Mouse (Mus musculus) layer of hippocampus, adult 8-10 months (tissue): ENCODE measurements around the gene Trpv4. TPM values are rescaled to one million over a fixed set of nuclear protein-coding genes. Genes with fewer than 3 reads are reported as not detected.

ENCODE experiments used
- DNase-seq, 2 experiments: peaks; one replicate each; pipeline ENCODE4 v3.0.0; 2022; ENCODE audit warnings: low spot score in 2 of 2
- total RNA-seq, 4 experiments: library from RNA; stranded (reverse); gene quantifications; 2 replicates each; pipeline ENCODE4 v1.2.4; 2022

Gene Trpv4
- total RNA-seq, 4 experiments from 2014 or later, result 1.6 to 2.5 (median 1.9) TPM

DNA sequence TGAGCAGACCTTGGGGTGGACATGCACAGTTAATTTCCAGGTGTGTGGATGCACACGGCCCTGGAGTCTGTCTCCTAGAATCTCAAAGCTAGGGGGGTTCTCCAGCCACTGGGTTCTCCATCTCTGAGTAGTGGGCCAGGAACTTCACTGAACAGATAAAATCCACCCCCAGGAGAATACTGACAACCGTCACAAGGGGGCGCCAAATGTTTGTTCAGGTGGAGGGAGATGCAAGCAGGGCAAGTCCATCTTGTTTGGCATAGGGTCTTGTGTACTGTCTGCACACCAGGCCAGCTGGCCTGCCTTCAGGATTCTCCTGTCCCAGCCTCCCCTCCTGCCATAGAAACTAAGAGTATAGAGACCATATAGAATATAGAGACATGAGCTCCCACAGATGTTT lies 32.6 kb downstream of the Trpv4 start:
- peak in 1 of 2 experiments; percentile 45 for DNase-seq

DNA sequence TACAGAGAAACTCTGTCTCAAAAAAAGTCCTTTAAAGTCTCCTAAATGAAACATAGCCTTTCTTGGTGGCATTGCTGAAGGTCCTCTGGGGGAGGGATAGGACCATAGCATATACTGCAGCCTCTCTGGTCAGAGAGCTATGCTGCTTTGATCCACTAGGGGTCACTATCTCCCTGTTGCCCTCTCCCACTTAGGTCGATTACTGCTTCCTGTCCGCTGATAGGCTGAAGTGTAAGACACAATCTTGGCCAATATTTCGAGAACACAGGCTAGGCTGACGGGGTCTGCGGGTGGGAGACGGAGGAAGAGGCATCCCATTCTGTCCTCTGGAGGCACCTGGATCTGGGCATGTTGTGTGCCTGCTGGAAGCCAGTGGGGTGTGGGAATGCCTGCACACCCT lies 37.9 kb downstream of the Trpv4 start:
- no peak for DNase-seq

GRCm38 (mm10) chr5:114618851-114619250 lies 39.4 kb downstream of the Trpv4 start:
- peak in 1 of 2 experiments; percentile 72 for DNase-seq

DNA sequence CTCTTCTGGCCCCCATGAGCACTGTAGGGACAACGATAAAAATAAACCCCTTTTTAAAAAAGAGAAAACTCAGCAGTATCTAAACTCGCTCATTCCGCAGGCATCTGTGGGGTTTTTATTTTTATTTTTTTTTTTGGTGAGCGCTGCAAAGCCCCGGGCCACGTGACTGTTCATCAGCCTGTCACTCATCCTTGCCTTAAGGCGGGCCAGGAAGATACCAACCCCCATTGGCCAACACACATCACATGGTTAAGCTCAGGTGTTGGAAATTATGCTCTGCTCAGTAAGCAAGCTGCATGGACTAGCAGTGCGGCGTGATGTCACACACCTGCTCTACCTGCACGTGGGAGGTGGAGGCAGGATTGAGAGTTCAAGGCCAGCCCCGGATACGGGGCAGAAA lies 40.4 kb downstream of the Trpv4 start:
- DNase-seq, result no peak

- DNase-seq, result no peak
Measured at GRCm38 (mm10) chr5:114616336-114617061, 41.7 kb downstream of the Trpv4 start.

GRCm38 (mm10) chr5:114614863-114615262 lies 43.4 kb downstream of the Trpv4 start:
- no peak for DNase-seq

DNA sequence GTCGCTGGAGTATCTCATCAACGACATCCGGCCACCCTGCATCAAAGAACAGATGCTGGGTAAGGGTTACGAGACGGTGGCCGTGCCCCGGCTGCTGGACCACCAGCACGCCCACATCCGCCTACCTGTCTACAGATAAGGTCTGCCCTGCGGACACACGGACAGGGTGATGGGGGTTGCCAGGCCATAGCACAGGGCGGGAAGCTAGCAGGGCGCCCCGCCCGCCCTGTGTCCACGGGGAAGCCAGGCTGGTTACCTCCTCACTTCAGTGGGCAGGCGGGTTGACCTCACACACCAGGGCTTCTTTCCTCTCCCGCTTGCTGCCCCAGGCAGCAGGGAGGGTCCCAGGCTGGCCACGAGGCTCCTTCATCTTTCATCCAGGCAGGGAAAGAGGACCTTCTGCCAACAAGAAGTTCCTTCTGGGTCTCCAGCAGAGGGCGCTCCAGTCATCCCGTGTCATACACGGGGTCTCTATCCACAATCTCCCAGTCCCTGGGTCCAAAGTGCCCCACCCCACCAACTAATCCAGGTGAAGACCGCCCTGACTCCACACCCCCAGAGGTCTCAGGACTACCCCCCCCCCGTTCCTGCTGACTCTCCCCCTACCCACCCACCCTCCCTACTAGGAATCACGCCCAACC lies 46.1 kb downstream of the Trpv4 start:
- DNase-seq, result no peak

- DNase-seq, result no peak
Measured at GRCm38 (mm10) chr5:114611256-114611655, 47.0 kb downstream of the Trpv4 start.

- DNase-seq, result peak; percentile 33 to 65
Measured at GRCm38 (mm10) chr5:114608516-114608915, 49.7 kb downstream of the Trpv4 start.

GRCm38 (mm10) chr5:114607651-114608050 lies 50.6 kb downstream of the Trpv4 start:
- peak; percentile 50 to 80 for DNase-seq

DNA sequence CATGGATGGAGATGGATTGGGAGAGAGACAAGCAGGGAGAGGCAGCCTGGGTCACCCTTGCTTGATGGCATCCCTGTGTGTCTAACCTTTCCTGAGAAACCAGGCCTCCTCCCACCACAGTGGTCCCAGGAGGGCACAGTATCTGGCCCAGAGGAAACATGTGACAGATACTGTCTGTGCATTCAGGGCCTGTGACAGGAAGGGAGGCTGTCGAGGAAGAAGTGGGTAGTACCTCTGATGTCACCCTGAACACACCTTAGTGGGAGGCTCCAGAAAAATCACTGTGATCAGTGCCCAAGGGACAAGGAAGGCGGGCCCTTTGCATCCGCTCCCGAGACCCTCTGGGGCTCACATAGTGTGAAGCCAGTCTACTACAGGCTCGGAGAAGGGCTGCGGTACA lies 52.2 kb downstream of the Trpv4 start:
- DNase-seq, result no peak

DNA sequence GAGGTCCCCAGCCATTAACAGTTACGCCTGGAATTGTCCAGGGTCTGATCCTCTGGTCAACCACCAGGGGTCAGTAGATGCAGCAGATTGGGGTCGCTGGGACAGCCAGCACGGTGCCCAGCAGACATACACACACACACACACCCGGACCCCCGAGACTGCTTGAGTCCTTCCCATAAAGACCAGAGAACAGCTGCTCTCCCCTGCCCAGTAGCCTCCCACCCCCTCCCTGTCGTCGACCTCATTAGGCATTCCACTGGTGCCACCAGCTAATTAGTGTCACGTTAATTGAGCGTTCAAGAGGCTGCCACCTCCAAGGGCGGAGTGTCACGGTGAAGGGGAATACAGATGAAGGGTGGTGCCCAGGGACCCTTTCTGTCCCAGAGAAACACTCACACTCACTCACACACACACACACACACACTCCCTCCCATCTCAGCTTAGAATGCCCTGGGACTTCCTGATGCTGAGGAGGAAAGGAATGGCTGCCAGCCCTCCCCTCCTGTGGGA lies 53.4 kb downstream of the Trpv4 start:
- no peak for DNase-seq

- no peak for DNase-seq
Measured at GRCm38 (mm10) chr5:114603975-114604374, 54.2 kb downstream of the Trpv4 start.

DNA sequence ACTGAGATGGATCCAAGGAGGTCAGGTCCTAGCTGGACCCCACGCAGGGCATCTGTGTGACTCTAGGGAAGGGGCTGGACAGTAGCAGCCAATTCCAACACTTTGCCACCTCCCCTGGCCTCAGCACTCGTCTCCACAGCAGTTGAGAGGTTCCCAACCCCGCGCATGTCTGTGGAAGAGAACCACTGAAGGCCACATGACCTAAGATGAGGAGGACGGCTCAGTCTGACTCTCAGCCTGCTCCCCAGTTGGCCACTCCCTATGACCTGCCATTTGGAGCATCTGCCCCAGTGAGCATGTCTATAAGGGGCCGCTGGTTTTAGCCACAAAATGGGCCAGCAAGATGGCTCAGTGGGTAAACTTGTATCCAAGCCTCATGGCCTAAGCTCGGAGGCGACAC lies 56.2 kb downstream of the Trpv4 start:
- no peak for DNase-seq

DNA sequence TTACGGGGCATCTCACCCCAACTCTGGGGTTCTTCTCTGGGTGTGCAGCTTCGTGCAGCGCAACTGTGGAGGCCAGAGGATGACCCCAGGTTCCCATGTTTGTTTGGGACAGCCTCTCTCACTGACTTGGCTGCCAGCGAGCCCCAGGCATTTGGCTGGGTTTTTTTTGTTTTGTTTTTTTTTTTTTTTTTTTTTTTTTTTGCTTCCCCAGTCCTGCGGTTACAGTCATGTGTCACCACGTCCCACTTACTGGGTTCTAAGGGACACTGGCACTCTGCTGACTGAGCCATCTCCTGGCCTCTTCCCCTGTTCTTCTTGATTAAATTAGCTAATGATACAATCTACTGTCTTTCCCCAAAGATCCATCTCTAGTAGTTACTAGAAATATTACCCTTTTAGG lies 60.6 kb downstream of the Trpv4 start:
- no peak for DNase-seq

DNA sequence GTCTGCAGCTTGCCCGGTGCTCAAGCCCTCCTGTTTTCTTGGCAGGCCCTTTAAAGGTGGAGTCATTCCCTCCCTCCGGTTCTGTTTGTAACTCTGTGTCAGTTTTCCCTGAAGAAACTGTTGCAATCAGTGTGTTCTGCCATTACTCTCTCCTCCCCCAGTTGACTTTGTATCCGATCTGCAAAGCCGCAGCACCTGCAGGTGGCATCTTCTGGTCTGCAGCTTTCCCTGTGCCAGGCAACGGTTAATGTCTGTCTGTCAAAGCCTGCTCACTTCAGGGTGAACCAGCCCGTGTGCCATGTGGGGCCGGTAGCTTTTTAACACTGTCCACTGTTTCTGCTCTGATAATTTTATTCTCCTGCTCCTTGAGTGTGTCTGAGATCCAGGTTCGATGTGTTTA lies 61.0 kb downstream of the Trpv4 start:
- DNase-seq, result no peak

DNA sequence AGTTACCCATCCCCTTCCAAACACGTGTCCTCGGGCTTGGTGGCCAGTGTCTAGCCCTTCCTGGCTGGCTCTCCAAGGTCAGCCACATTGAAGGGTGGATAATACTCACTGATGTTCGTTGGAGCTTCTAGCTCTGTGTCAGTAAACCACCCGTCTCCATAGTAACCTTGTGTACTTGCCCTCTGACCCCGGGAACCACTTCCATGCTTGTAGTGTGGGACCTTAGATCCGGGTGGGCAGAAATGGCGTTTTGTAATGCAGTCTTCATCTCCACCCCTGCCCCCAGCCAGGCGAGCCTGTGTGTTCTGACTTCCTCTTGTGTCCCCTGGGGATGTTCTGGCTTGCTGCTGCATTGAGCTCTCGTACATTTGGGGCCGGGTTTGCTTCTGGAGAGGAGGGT lies 61.6 kb downstream of the Trpv4 start:
- no peak for DNase-seq

- no peak for DNase-seq
Measured at GRCm38 (mm10) chr5:114594741-114595241, 63.4 kb downstream of the Trpv4 start.

- DNase-seq, result no peak
Measured at GRCm38 (mm10) chr5:114593949-114594348, 64.3 kb downstream of the Trpv4 start.

DNA sequence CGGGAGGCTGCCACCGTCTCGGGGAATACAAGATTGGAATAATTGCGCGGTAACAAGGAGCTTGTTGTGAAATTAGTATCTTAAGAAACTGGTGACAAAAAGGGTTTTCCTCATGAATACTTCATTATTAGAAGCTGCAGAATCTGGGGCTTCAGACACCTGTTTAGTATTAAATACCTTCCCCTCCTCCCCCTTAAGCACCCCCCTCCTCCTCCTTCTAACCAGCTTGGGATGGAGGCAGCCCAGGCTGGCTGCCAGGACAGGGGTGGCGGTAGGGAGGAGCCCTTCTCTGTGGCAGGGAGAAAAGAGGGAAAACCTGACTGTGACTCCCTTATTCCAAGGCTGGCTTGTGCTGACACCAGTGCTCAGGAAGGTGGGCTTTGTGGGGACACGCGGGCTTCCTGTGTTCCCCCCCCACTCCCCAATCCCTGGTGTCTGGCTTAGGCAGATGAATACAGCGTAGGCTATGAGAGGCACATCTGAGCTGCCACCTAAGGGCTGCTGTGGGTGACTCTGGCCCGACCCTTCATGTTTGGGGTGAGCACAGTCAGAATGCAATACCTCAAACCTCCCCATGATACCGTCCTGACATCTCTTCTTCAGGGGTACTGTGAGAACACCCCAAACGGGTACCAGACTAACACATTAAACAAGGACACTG lies 64.9 kb downstream of the Trpv4 start:
- DNase-seq, result no peak

DNA sequence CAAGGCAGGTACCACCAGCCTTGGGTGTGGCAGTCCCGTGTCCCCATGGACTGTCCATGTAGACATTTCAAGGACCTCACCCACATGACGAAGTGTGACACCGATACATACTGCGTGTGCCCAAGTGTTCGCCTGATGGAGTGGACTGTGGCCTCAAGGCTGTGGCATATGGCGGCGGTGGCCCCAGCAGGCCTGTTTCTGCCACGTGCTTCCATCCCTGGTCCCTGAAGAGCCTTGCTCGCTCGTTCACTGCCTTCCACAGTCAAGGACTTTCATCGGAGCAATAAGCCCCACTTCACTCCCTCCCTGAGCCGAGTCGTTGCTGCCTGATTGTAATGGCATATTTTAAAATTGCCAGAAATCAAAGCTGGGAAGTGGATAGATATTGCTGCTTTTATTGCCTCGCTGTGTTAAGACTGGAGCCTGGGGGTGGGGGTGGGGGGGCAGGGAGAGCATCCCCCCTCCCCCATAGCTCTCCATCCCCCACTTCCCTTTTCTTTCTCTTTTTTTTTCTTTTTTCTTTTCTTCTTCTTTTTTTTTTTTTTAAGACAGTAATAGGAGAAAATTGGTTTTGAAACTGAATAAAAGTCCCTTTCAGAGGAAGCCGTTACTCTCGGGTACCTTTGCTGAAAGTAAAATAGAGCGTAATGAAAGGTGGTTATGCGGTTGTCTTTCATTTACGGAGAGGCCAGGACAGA lies 65.6 kb downstream of the Trpv4 start:
- no peak for DNase-seq

- no peak for DNase-seq
Measured at GRCm38 (mm10) chr5:114591151-114591561, 67.1 kb downstream of the Trpv4 start.
